Mouse (Mus musculus) embryonic fibroblast, embryonic 13.5 days (primary cell): Measurements from ENCODE around the gene Oxsr1.

Source experiments
- CTCF ChIP-seq: IDR thresholded peaks from 2 replicates; pipeline ENCODE4 v1.5.1; 2011; ENCODE audit warnings: mild to moderate bottlenecking, control low read depth, low read length, moderate library complexity, borderline replicate concordance; ENCODE audit not compliant: insufficient read depth
- POLR2A ChIP-seq: IDR thresholded peaks from 2 replicates; pipeline ENCODE4 v1.6.1; 2011; ENCODE audit warnings: low read depth, mild to moderate bottlenecking, control low read depth, low read length, moderate library complexity

GRCm38 (mm10) chr9:119206666-119207065 is 115.6 kb downstream of the Oxsr1 start:
- no peak for TF ChIP-seq CTCF
- TF ChIP-seq POLR2A = no peak
